Mouse (Mus musculus): ENCODE data around the gene Fnip2.

DNA sequence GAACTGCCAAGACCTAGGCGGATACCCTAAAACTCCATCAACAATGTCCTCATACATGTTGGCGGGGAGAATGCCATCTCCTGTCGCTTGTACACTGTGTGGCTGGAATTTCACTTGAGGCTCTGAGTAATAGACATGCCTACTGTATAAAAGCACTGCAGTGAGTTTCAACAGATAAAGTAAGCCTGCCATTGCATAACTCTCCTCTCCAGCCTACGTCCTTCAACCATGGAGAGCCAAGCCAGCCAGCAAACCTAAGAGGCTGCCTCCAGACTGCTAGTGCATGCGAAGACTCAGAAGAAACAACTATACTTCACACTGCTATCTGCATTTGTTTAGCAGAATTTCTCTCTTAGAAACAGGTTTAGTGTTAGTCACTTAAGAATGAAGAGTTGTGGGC is 95.2 kb downstream of the Fnip2 start:
- TF ChIP-seq POLR2A (IDR thresholded peaks at IDR 0.05; ENCODE audit: borderline replicate concordance, extremely low read depth, low read depth, low read length) (no peak), CTCF (IDR thresholded peaks at IDR 0.05; ENCODE audit: insufficient read depth, low read length) (no peak)
